Mouse (Mus musculus): Measurements from ENCODE around the gene Vmn2r46.
"Not testable (repeated sequence)": the region's sequence is repeated elsewhere in the genome, so short reads cannot be mapped to it uniquely, and the experiment has no call there.

Gene Vmn2r46

GRCm38 (mm10) chr7:9770471-9770870, at the start of gene Vmn2r46:
Vmn2r46 (minus strand) TSS chr7:9770571.
- not testable (repeated sequence) for DNase-seq
